Mouse (Mus musculus): ENCODE measurements around the gene Pyroxd1. TPM values are rescaled to one million over a fixed set of nuclear protein-coding genes. Genes with fewer than 3 reads are reported as not detected.

Gene Pyroxd1
- 27.7 TPM for polyA plus RNA-seq (2017; shearing (Covaris generic))

DNA sequence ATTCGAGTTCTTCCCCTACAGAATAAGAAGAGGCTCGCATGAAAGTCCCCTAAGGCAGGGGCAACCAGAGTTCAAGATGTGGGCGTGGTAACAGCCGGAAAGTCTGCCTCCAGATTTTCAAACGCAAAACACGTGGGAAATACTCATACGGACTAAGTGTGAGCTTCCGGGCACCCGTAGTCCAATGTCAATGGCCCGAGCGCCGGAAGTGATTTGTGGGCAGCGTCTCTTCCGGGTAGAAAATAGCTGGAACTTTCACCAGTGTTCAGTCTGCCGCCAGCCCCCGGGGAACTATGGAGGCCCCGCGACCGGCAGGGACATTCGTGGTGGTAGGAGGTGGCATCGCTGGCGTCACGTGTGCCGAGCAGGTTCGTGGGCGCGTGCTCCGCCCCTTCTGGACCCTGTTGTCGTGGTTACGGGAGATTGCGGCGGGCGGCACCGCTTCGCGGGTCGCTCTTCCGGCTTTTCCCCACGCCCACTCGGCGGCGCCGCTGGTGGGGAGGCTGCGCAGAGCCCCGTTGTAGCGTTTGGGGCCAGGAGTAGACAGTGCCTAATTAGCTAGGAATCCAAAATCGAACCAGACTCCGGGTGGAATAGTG lies at the start of gene Pyroxd1:
Pyroxd1 (plus strand) TSS at position 215 of the 599 bp plus-strand sequence.

DNA sequence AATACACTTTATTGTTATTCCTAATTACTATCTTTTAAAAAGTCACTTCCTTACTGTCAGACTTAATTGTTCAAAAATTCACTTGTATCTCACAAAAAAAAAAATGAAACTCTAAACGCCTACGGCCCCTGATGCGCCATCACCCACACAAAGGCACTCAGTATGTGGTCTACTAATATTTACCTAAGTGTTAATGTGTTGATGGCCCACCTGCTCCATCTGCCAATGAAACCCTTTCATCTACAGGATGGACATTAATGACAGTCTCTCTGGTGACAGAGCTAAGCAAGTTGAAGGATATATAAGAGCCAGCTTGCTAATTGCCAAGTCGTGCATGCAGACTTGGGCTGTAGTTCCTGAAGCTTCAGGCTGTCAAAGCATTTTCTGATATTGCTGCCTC lies 47.4 kb upstream of the Pyroxd1 start, which contains the start of gene Iapp:
Iapp (plus strand) TSS at position 326 of the 400 bp plus-strand sequence.

GRCm38 (mm10) chr6:142322881-142323280 lies 22.6 kb upstream of the Pyroxd1 start, which contains the start of gene Slco1a5:
TSS of gene Slco1a5 (minus strand) at chr6:142322981.

DNA sequence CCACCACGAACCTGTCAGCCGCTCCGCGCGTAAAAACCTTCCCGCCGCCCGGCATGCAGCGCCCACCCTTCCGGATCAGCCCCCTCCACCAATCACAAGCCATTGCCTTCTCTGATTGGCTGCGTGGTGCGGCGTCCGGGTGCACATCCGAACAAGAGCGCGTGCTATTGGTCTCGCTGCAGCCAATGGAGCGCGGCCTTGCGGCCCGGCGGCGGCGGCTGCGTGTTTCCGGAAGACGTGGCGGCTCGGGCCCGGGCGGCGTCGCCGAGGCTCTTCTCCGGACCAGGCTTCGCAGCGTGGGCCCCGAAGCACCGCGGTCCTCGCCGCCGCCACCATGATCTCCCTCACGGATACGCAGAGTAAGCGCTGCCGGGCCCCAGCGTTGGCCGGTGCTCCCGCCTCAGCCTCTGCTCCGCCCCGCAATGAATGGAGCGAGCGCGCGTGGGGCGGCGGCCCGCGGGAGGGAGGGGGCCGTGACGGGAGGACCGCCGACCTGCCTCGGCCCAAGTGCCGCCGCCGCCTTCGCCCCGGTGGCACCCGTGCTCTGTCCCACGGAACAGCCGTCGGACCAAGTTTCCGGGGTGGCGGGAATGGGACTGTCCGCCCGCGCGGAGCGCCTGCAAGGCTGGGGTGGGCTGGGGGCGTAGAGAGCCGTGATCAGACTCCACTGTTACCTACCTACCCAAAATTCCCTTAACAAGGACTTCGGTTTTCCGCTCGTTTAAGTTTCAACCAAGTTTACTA lies 41.7 kb downstream of the Pyroxd1 start, which contains the start of the genes Recql and Golt1b:
Recql (minus strand) TSS at position 77 of the 744 bp plus-strand sequence.
Golt1b (plus strand) TSS at position 211 of the 744 bp plus-strand sequence.

Other genes starting within 250 kb of the Pyroxd1 start
- not detected for gene Slco1a6, start 137.1 kb upstream of the Pyroxd1 start, polyA plus RNA-seq (2017; shearing (Covaris generic))
- gene Iapp, start 47.2 kb upstream of the Pyroxd1 start, polyA plus RNA-seq (2017; shearing (Covaris generic)): not detected
- gene Slco1a5, start 22.7 kb upstream of the Pyroxd1 start, polyA plus RNA-seq (2017; shearing (Covaris generic)): not detected
- gene Recql, start 41.4 kb downstream of the Pyroxd1 start, polyA plus RNA-seq (2017; shearing (Covaris generic)): 52.7 TPM
- gene Golt1b, start 41.6 kb downstream of the Pyroxd1 start, polyA plus RNA-seq (2017; shearing (Covaris generic)): 30.7 TPM
- 0.39 TPM for gene Spx, start 67.8 kb downstream of the Pyroxd1 start, polyA plus RNA-seq (2017; shearing (Covaris generic))
- gene Gys2, start 127.5 kb downstream of the Pyroxd1 start, polyA plus RNA-seq (2017; shearing (Covaris generic)): not detected
- gene Ldhb, start 162.3 kb downstream of the Pyroxd1 start, polyA plus RNA-seq (2017; shearing (Covaris generic)): 158 TPM
- gene Kcnj8, start 226.0 kb downstream of the Pyroxd1 start, polyA plus RNA-seq (2017; shearing (Covaris generic)): 0.12 TPM

All from inflammation-experienced regulatory T-cells, adult 16 weeks (primary cell).